Mouse (Mus musculus) limb, embryonic 13.5 days (tissue): ENCODE measurements around the gene Hsd17b12. TPM values are rescaled to one million over a fixed set of nuclear protein-coding genes. Genes with fewer than 3 reads are reported as not detected.
A peak's percentile ranks its signal among the peaks of the same experiment; 100 is the strongest.

Experiments
- ATAC-seq: fragments of 200-750 bp; cut with Nextera tagmentation; 2 replicates; pipeline ENCODE4 v1.8.0; 2017; ENCODE audit warnings: low read depth, moderate number of reproducible peaks, moderate TSS enrichment; ENCODE audit not compliant: low FRiP score
- H3K27ac ChIP-seq: fragments of 300-500 bp; sonication (generic); 2 replicates; pipeline ENCODE4 v1.5.1; 2015; ENCODE audit warnings: inconsistent platforms, mild to moderate bottlenecking, moderate library complexity
- H3K27me3 ChIP-seq: fragments of 300-500 bp; sonication (generic); 2 replicates; pipeline ENCODE4 v1.6.1; 2015; ENCODE audit warnings: mild to moderate bottlenecking, inconsistent platforms
- H3K36me3 ChIP-seq: fragments of 300-500 bp; sonication (generic); 2 replicates; pipeline ENCODE4 v1.6.1; 2015; ENCODE audit warnings: inconsistent platforms, mild to moderate bottlenecking, moderate library complexity
- H3K4me1 ChIP-seq: fragments of 300-500 bp; sonication (generic); 2 replicates; pipeline ENCODE4 v1.6.1; 2015; ENCODE audit warnings: inconsistent platforms
- H3K4me2 ChIP-seq: fragments of 300-500 bp; sonication (generic); replicated peaks from 2 replicates; pipeline ENCODE4 v1.6.1; 2015; ENCODE audit warnings: inconsistent platforms, mild to moderate bottlenecking, moderate library complexity
- H3K4me3 ChIP-seq: fragments of 300-500 bp; sonication (generic); 2 replicates; pipeline ENCODE4 v1.5.1; 2015; ENCODE audit warnings: moderate library complexity, mild to moderate bottlenecking, inconsistent platforms
- H3K9ac ChIP-seq: fragments of 300-500 bp; sonication (generic); 2 replicates; pipeline ENCODE4 v1.6.1; 2015; ENCODE audit warnings: mild to moderate bottlenecking, inconsistent platforms
- H3K9me3 ChIP-seq: fragments of 300-500 bp; sonication (generic); 2 replicates; pipeline ENCODE4 v1.6.1; 2016; ENCODE audit warnings: inconsistent platforms
- WGBS: fragments of 180-500 bp; shearing (Covaris S2); methylation state at CpG from one replicate; pipeline ENCODE4 v1.1.7; 2015; 5-methylcytosine and 5-hydroxymethylcytosine counted together
- polyA plus RNA-seq: library from polyadenylated mRNA; unstranded; fragments of >200 nt; fragmentation: Nextera tagmentation; extraction: Ambion mirVana; gene quantifications from 2 replicates; pipeline ENCODE4 v1.2.1, GENCODE M21; 2015

The Hsd17b12 gene
- polyA plus RNA-seq, 1 experiment from 2014 or later, result 110 TPM

- 92% methylated on average over 3 of the region's 3 CpGs for WGBS
- no peak for ATAC-seq
Measured at GRCm38 (mm10) chr2:94042461-94042860, 115.3 kb downstream of the Hsd17b12 start.

GRCm38 (mm10) chr2:94040391-94041125 lies 117.2 kb downstream of the Hsd17b12 start:
- peaks cover 3% of the 10 kb centered on the region; the same call in 1 of the 2 replicates for H3K36me3 ChIP-seq
- H3K4me3 ChIP-seq, result no peak overlapping the region
- no peak overlapping the region for H3K9ac ChIP-seq
- no peaks in the 10 kb centered on the region for H3K4me1 ChIP-seq
- no peak for ATAC-seq
- no peaks in the 10 kb centered on the region for H3K9me3 ChIP-seq
- WGBS, result 97% methylated on average over 5 of the region's 5 CpGs
- no peak overlapping the region for H3K27ac ChIP-seq
- no peaks in the 10 kb centered on the region for H3K27me3 ChIP-seq
- no peak overlapping the region for H3K4me2 ChIP-seq

More at GRCm38 (mm10) chr2:94042461-94042860, 115.3 kb downstream of the Hsd17b12 start:
- Histone ChIP-seq H3K9me3 (no peaks in the 10 kb centered on the region), H3K36me3 (peaks cover 3% of the 10 kb centered on the region; the same call in 1 of the 2 replicates), H3K4me1 (0 out of 2 replicates have a peak, but pooled peaks cover 3% of the 10 kb centered on the region), H3K4me2 (no peak overlapping the region), H3K27ac (no peak overlapping the region), H3K27me3 (no peaks in the 10 kb centered on the region), H3K4me3 (no peak overlapping the region), H3K9ac (no peak overlapping the region)

GRCm38 (mm10) chr2:94035428-94036331 lies 122.1 kb downstream of the Hsd17b12 start:
- 74% methylated on average over 9 of the region's 9 CpGs for WGBS
- ATAC-seq, result no peak
- no peak overlapping the region for H3K9ac ChIP-seq
- peaks cover 21% of the 10 kb centered on the region for H3K36me3 ChIP-seq
- H3K27me3 ChIP-seq, result no peaks in the 10 kb centered on the region
- H3K4me1 ChIP-seq, result no peaks in the 10 kb centered on the region
- no peak overlapping the region for H3K27ac ChIP-seq
- H3K9me3 ChIP-seq, result no peaks in the 10 kb centered on the region
- H3K4me2 ChIP-seq, result no peak overlapping the region
- H3K4me3 ChIP-seq, result no peak overlapping the region

- peaks cover 25% of the 10 kb centered on the region for H3K36me3 ChIP-seq
- H3K4me1 ChIP-seq, result no peaks in the 10 kb centered on the region
- H3K9me3 ChIP-seq, result no peaks in the 10 kb centered on the region
- H3K27ac ChIP-seq, result no peak overlapping the region
- H3K4me2 ChIP-seq, result no peak overlapping the region
- H3K4me3 ChIP-seq, result no peak overlapping the region
- no peak for ATAC-seq
- no peaks in the 10 kb centered on the region for H3K27me3 ChIP-seq
- no peak overlapping the region for H3K9ac ChIP-seq
Measured at GRCm38 (mm10) chr2:94030602-94031001, 127.2 kb downstream of the Hsd17b12 start.

- WGBS, result 59% methylated on average over 6 of the region's 6 CpGs
- Histone ChIP-seq H3K27me3 (no peaks in the 10 kb centered on the region), H3K36me3 (no peaks in the 10 kb centered on the region), H3K4me1 (no peaks in the 10 kb centered on the region), H3K9me3 (no peaks in the 10 kb centered on the region), H3K27ac (no peak overlapping the region), H3K4me3 (no peak overlapping the region), H3K4me2 (no peak overlapping the region), H3K9ac (no peak overlapping the region)
- ATAC-seq, result no peak
Measured at GRCm38 (mm10) chr2:94024637-94025036, 133.1 kb downstream of the Hsd17b12 start.

- Histone ChIP-seq H3K4me3 (peak within 1 kb of the TSS; percentile 95), H3K9me3 (no peaks in the 10 kb centered on the region), H3K27me3 (no peaks in the 10 kb centered on the region), H3K9ac (peak within 1 kb of the TSS; percentile 91), H3K36me3 (peaks cover 30% of the 10 kb centered on the region), H3K4me2 (peak within 1 kb of the TSS; percentile 90), H3K4me1 (peaks cover 6% of the 10 kb centered on the region), H3K27ac (no peak within 1 kb of the TSS)
- peak; percentile 100 for ATAC-seq
- WGBS, result 6% methylated on average over 47 of the region's 47 CpGs
Measured at GRCm38 (mm10) chr2:94010335-94011291, 147.2 kb downstream of the Hsd17b12 start, which contains the start of gene Alkbh3. Gene Alkbh3, minus strand, starts transcription at chr2:94010807.

GRCm38 (mm10) chr2:94002331-94002730 lies 155.4 kb downstream of the Hsd17b12 start:
- 7% methylated on average over 2 of the region's 2 CpGs for WGBS

GRCm38 (mm10) chr2:94001918-94002317 lies 155.8 kb downstream of the Hsd17b12 start:
- no peaks in the 10 kb centered on the region for H3K9me3 ChIP-seq
- 82% methylated on average over 4 of the region's 4 CpGs for WGBS

More at GRCm38 (mm10) chr2:94002331-94002730, 155.4 kb downstream of the Hsd17b12 start:
- ATAC-seq, result 0 out of 2 replicates have a peak, but pooled peaks have one; percentile 40
- H3K36me3 ChIP-seq, result peaks cover 86% of the 10 kb centered on the region
- H3K27ac ChIP-seq, result no peak overlapping the region
- no peak overlapping the region for H3K4me2 ChIP-seq
- H3K9ac ChIP-seq, result no peak overlapping the region
- no peak overlapping the region for H3K4me3 ChIP-seq
- H3K4me1 ChIP-seq, result no peaks in the 10 kb centered on the region
- no peaks in the 10 kb centered on the region for H3K27me3 ChIP-seq
- no peaks in the 10 kb centered on the region for H3K9me3 ChIP-seq

GRCm38 (mm10) chr2:94001411-94001810 lies 156.4 kb downstream of the Hsd17b12 start:
- Histone ChIP-seq H3K27ac (no peak overlapping the region), H3K36me3 (peaks cover 87% of the 10 kb centered on the region), H3K9ac (no peak overlapping the region), H3K4me3 (no peak overlapping the region), H3K4me2 (no peak overlapping the region), H3K9me3 (no peaks in the 10 kb centered on the region), H3K27me3 (no peaks in the 10 kb centered on the region), H3K4me1 (no peaks in the 10 kb centered on the region)
- 92% methylated on average over 6 of the region's 6 CpGs for WGBS
- no peak for ATAC-seq

More at GRCm38 (mm10) chr2:94001918-94002317, 155.8 kb downstream of the Hsd17b12 start:
- Histone ChIP-seq H3K4me2 (no peak overlapping the region), H3K27me3 (no peaks in the 10 kb centered on the region), H3K36me3 (peaks cover 87% of the 10 kb centered on the region), H3K9ac (no peak overlapping the region), H3K27ac (no peak overlapping the region), H3K4me1 (no peaks in the 10 kb centered on the region), H3K4me3 (no peak overlapping the region)
- no peak for ATAC-seq

GRCm38 (mm10) chr2:93996254-93996653 lies 161.5 kb downstream of the Hsd17b12 start, which contains the start of gene Gm27027:
Gene Gm27027, minus strand, starts transcription at chr2:93996354.
- no peak within 1 kb of the TSS for H3K27ac ChIP-seq
- H3K4me3 ChIP-seq, result no peak within 1 kb of the TSS
- 90% methylated on average over 6 of the region's 6 CpGs for WGBS
- H3K9me3 ChIP-seq, result no peaks in the 10 kb centered on the region
- ATAC-seq, result no peak
- no peak within 1 kb of the TSS for H3K9ac ChIP-seq
- H3K4me1 ChIP-seq, result no peaks in the 10 kb centered on the region
- no peak within 1 kb of the TSS for H3K4me2 ChIP-seq
- H3K36me3 ChIP-seq, result peaks cover 96% of the 10 kb centered on the region
- H3K27me3 ChIP-seq, result no peaks in the 10 kb centered on the region

- no peaks in the 10 kb centered on the region for H3K27me3 ChIP-seq
- H3K9ac ChIP-seq, result no peak overlapping the region
- H3K27ac ChIP-seq, result no peak overlapping the region
- ATAC-seq, result no peak
- H3K36me3 ChIP-seq, result peaks cover 100% of the 10 kb centered on the region
- H3K9me3 ChIP-seq, result no peaks in the 10 kb centered on the region
- H3K4me2 ChIP-seq, result no peak overlapping the region
- no peaks in the 10 kb centered on the region for H3K4me1 ChIP-seq
- 64% methylated on average over 3 of the region's 3 CpGs for whole genome bisulfite sequencing
- no peak overlapping the region for H3K4me3 ChIP-seq
Measured at GRCm38 (mm10) chr2:93992810-93993209, 165.0 kb downstream of the Hsd17b12 start.
